Mouse (Mus musculus) ES-Bruce4 (cell line): ENCODE measurements around the gene Mnd1.

Experiments
- CTCF ChIP-seq: IDR thresholded peaks from one replicate; pipeline ENCODE4 v1.8.1; 2011; ENCODE audit warnings: low read depth, low read length
- EP300 ChIP-seq: IDR thresholded peaks from 2 replicates; pipeline ENCODE4 v1.6.1; 2011; ENCODE audit warnings: low read depth, low read length; ENCODE audit not compliant: insufficient read depth
- POLR2A ChIP-seq: IDR thresholded peaks from one replicate; pipeline ENCODE4 v1.8.1; 2011; ENCODE audit warnings: low read length; ENCODE audit not compliant: insufficient read depth

DNA sequence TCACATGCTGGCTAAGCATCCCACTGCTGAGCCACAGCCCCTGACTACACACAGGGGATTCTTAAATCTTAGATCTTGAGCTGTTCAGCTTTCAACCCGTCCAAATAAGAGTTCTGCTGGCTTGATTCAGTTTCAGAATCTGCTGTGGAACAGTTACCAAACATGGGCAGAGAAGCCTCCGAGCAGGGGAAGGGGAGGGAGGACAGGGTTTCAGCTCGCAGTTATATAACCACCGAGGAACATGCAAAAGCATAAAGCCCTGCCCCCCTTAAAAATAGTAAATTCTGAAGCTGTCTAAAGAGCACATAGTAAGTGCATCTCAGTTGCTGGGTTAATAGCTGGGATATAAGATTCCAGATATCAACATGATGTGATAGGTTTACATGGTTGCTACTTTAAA is 80.1 kb downstream of the Mnd1 start:
- no peak for TF ChIP-seq CTCF
- TF ChIP-seq POLR2A: no peak
- no peak for TF ChIP-seq EP300
